Mouse (Mus musculus): ENCODE measurements at regions not wholly inside any gene's neighbourhood (a gene's known extent, or its start where the extent isn't known, plus 50 kb on each side); places are given as distances from the start of the nearest gene placed in this dataset.

GRCm38 (mm10) chr10:8667244-8667643 lies 148.6 kb upstream of the Ust start:
- DNase-seq, result no peak

- no peak for DNase-seq
Observed at GRCm38 (mm10) chr10:8658934-8659294, 140.3 kb upstream of the Ust start.

GRCm38 (mm10) chr10:8658024-8658933 lies 139.7 kb upstream of the Ust start:
- peak; percentile 9 to 42 for DNase-seq

GRCm38 (mm10) chr10:8657176-8658023 lies 138.8 kb upstream of the Ust start:
- DNase-seq, result no peak

- DNase-seq, result no peak
Observed at GRCm38 (mm10) chr10:8653651-8654050, 135.0 kb upstream of the Ust start.

GRCm38 (mm10) chr10:8642266-8642665 lies 123.6 kb upstream of the Ust start:
- DNase-seq, result no peak

- DNase-seq, result no peak
Observed at GRCm38 (mm10) chr10:8624229-8624911, 105.7 kb upstream of the Ust start.

- DNase-seq, result no peak
Observed at GRCm38 (mm10) chr10:8618676-8619075, 100.1 kb upstream of the Ust start.

- DNase-seq, result no peak
Observed at GRCm38 (mm10) chr10:8615452-8616025, 96.9 kb upstream of the Ust start.

- no peak for DNase-seq
Observed at GRCm38 (mm10) chr10:8589871-8590533, 71.4 kb upstream of the Ust start.

GRCm38 (mm10) chr10:8589106-8589505 lies 70.5 kb upstream of the Ust start:
- DNase-seq, result no peak

- no peak for DNase-seq
Observed at GRCm38 (mm10) chr10:8584389-8584908, 65.8 kb upstream of the Ust start.

GRCm38 (mm10) chr10:8583552-8584388 lies 65.1 kb upstream of the Ust start:
- no peak for DNase-seq

GRCm38 (mm10) chr10:8580298-8580697 lies 61.7 kb upstream of the Ust start:
- DNase-seq, result no peak

- no peak for DNase-seq
Observed at GRCm38 (mm10) chr10:8577642-8578356, 59.2 kb upstream of the Ust start.
